Mouse (Mus musculus) embryo, embryonic 11 days (tissue): ENCODE measurements around the gene Ttc41.
"Not testable (repeated sequence)": the region's sequence is repeated elsewhere in the genome, so short reads cannot be mapped to it uniquely, and the experiment has no call there.

Experiments
- DNase-seq: peaks from one replicate; pipeline ENCODE4 v3.0.0-alpha.2; 2015

The Ttc41 gene

GRCm38 (mm10) chr10:86705318-86705921, at the start of gene Ttc41, which contains the start of gene Hsp90b1:
TSS of gene Ttc41 (plus strand) at chr10:86705811.
TSS of gene Hsp90b1 (minus strand) at chr10:86705509.
- peak; percentile 99 for DNase-seq

- DNase-seq = not testable (repeated sequence)
Measured at GRCm38 (mm10) chr10:86670550-86670949, 35.1 kb upstream of the Ttc41 start.

- DNase-seq = not testable (repeated sequence)
Measured at GRCm38 (mm10) chr10:86684797-86685178, 20.8 kb upstream of the Ttc41 start.

GRCm38 (mm10) chr10:86685179-86686016, 20.2 kb upstream of the Ttc41 start:
- peak; percentile 86 for DNase-seq

- not testable (repeated sequence) for DNase-seq
Measured at GRCm38 (mm10) chr10:86686017-86686360, 19.6 kb upstream of the Ttc41 start.

GRCm38 (mm10) chr10:86700251-86700650, 5.4 kb upstream of the Ttc41 start:
- no peak for DNase-seq

- DNase-seq = no peak
Measured at GRCm38 (mm10) chr10:86700973-86701372, 4.6 kb upstream of the Ttc41 start.

- DNase-seq = peak; percentile 28
Measured at GRCm38 (mm10) chr10:86702312-86702920, 3.2 kb upstream of the Ttc41 start.

GRCm38 (mm10) chr10:86703375-86703774, 2.2 kb upstream of the Ttc41 start:
- DNase-seq = no peak

GRCm38 (mm10) chr10:86704141-86704540, 1.5 kb upstream of the Ttc41 start:
- no peak for DNase-seq

- DNase-seq = peak; percentile 59
Measured at GRCm38 (mm10) chr10:86704589-86705191, 921 bp upstream of the Ttc41 start.

- DNase-seq = peak; percentile 94
Measured at GRCm38 (mm10) chr10:86705922-86706752, 526 bp downstream of the Ttc41 start.

- no peak for DNase-seq
Measured at GRCm38 (mm10) chr10:86707134-86707533, 1.5 kb downstream of the Ttc41 start.

- no peak for DNase-seq
Measured at GRCm38 (mm10) chr10:86712156-86712555, 6.5 kb downstream of the Ttc41 start.

GRCm38 (mm10) chr10:86727548-86727980, 22.0 kb downstream of the Ttc41 start:
- peak; percentile 73 for DNase-seq

- no peak for DNase-seq
Measured at GRCm38 (mm10) chr10:86728176-86728575, 22.6 kb downstream of the Ttc41 start.

GRCm38 (mm10) chr10:86730823-86731499, 25.4 kb downstream of the Ttc41 start:
- peak; percentile 87 for DNase-seq

GRCm38 (mm10) chr10:86731500-86731863, 25.9 kb downstream of the Ttc41 start:
- no peak for DNase-seq

- no peak for DNase-seq
Measured at GRCm38 (mm10) chr10:86735036-86735435, 29.4 kb downstream of the Ttc41 start.

GRCm38 (mm10) chr10:86742918-86743317, 37.3 kb downstream of the Ttc41 start:
- no peak for DNase-seq

- no peak for DNase-seq
Measured at GRCm38 (mm10) chr10:86744306-86744705, 38.7 kb downstream of the Ttc41 start.
